Mouse (Mus musculus) central nervous system, embryonic 11.5 days (tissue): ENCODE results near the gene Nbeal1. TPM values are rescaled to one million over a fixed set of nuclear protein-coding genes. Genes with fewer than 3 reads are reported as not detected.

Source experiments
- polyA plus RNA-seq: library from polyadenylated mRNA; depleted of rRNA; stranded (reverse); fragments of >200 nt; gene quantifications from 2 replicates; pipeline ENCODE4 v1.2.3, GENCODE M21; 2012; rRNA removed

Nbeal1 gene
- 3.2 and 6.0 TPM in 2 replicates for polyA plus RNA-seq

GRCm38 (mm10) chr1:60179932-60180783 lies at the start of gene Nbeal1:
Gene Nbeal1, plus strand, starts transcription at chr1:60180599.

GRCm38 (mm10) chr1:60342808-60343629 lies 162.6 kb downstream of the Nbeal1 start, which contains the start of gene Cyp20a1:
Gene Cyp20a1, plus strand, starts transcription at chr1:60343323.

Other genes starting within 250 kb of the Nbeal1 start
- gene Ica1l, start 137.4 kb upstream of the Nbeal1 start, polyA plus RNA-seq = 2.1 and 2.6 TPM in 2 replicates
- gene Carf, start 82.4 kb upstream of the Nbeal1 start, polyA plus RNA-seq = 4.0 and 8.1 TPM in 2 replicates
- gene Wdr12, start 82.0 kb upstream of the Nbeal1 start, polyA plus RNA-seq = 22.5 and 31.3 TPM in 2 replicates
- 16.5 and 21.1 TPM in 2 replicates for gene Cyp20a1, start 162.7 kb downstream of the Nbeal1 start, polyA plus RNA-seq
- 24.9 and 35.7 TPM in 2 replicates for gene Abi2, start 229.0 kb downstream of the Nbeal1 start, polyA plus RNA-seq